Mouse (Mus musculus) cerebellum, adult 9-10 months (tissue): ENCODE data around the gene Zfp316.

ENCODE experiments used
- DNase-seq: peaks from one replicate; pipeline ENCODE4 v3.0.0; 2022

Zfp316 gene

DNA sequence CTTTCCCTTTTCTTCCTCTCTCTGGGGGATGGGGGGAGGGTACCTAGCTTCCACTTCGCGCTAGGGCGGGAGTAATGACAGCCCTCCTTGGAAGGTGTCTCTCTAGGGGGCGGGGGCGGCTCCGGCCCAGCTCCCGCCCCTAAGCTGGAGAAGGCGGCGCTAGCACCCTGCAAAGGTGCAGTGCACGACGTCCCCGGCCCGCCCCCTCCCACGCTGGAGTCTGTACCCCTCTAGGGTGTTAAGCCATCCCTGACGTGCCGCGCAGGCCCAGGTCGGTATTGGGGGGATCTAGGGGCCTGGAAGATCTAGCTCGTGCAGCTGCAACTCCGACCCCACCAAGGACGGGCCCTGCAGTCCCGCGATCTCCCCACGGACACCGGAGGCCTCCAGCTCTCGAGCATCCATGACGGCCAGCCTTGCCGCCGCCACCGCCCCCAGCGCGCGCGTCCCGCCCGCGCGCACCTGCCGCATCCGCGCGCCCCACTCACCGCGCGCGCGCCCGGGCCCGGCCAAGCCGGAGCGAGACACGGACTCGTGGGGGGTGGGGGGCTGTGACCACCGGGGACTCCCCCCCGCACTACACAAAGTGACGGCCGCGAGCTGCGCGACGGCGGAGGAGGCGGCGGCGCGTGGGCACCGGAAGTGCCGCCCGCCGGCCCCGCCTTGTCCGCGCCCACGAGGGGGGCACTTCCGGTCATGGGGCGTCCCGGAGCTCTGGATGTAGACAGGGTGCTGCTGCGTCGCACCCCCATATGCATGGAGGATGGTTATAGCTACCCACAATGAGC is at the start of gene Zfp316:
Zfp316 (minus strand) TSS at position 660 of the 788 bp plus-strand sequence.
- DNase-seq = peak; percentile 78

DNA sequence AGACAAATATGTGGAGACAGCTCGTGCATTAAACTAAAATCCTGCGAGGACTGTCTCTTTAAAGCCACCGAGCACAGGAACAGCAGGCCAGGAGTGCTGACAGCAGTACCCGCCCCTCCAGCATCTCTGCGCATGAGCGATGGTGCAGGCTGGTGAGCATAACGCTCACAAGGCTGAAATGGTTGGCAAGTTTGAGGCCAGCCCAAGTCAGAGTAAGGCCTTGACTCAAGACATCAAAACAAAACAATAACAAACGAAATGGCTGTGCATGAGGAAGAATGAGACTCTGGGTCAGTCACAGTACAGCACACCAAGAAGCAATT is 47.4 kb upstream of the Zfp316 start:
- no peak for DNase-seq

DNA sequence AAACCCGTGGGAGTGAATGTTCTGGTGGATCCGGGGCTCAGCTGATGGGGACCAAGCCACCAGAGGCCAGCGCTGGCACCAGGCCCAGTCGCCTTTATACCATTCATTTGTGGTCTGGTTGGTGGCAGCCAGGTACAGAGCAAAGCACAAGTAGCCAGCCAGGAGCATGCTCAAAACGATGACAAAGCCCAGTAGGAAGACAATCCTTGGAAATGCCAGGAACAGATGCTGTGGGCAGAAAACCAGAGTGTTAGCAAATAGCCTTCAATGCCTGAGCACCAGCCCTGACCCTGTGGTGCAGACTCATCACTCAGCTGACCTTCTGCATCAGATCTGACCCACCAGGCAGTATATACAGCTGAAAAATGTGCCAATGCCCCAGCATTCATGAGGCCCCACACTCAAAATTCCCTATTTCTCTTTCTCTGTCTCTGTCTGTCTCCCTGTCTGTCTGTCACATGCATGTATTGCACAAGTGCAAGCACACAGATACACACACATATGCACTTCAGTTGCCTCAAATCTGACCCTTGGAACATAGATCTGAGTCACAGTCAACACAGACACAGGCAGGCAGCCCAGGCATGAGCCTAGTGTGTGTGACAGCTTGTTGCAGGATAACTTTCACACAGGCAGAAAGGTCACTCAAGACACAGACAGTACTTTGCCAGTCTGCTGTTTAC is 46.9 kb upstream of the Zfp316 start:
- peak; percentile 54 for DNase-seq

DNA sequence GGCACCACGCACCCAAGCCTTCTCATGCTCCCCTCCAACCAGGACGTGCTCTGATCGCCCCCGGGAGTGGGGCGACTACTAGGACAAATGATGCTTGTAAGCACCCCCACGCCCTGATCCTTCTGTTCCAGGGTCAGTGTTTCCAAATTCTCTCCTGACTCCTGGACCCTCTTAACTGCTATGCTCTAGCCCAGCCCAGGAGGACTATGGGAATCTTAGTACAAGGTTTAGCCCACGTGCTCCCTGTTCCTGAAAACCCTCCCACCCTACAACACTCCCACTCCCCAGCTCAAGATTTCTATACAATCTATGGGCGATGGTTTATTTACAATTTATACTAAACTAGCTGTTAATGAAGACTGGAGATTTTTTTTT is 45.7 kb upstream of the Zfp316 start:
- no peak for DNase-seq

DNA sequence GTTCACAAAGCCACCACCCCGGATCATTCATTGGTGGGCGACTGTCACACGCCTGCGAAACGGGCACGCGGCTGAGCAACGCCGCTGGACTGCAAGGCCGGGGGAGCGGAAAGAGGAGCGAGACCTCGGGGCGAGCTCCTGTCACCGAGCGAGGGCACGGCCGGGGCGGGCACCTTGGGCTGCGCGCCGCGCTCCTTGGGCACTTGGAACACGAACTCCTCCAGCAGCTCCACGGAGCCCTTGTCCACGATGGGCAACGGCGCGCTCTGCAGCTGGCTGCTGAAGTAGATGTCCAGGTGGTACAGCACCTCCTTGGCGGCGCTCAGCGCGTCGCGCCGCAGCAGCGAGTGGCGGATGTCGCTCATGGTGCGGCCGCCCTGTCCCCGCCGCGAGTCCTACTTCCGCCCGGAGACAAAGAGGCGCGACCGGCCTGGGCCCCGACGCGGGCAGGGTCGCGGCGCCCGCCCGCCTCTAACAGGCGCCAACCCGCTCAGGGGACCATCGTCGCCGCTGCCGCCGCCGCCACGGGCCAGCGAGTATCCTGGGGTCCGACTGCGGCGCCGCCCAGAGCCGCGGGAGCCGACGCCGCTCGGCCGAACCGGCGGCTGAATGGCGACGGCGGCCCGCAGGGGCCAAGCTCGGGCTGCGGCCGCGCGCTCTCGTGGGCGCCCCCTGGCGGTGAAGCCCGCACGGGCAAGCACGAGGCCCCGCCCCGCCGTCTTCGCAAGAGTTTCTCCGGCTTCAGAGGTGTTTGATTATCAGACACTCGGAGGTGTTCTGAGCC is 45.1 kb upstream of the Zfp316 start, which contains the start of gene E130309D02Rik:
E130309D02Rik (minus strand) TSS at position 631 of the 784 bp plus-strand sequence.
- DNase-seq = peak; percentile 86

DNA sequence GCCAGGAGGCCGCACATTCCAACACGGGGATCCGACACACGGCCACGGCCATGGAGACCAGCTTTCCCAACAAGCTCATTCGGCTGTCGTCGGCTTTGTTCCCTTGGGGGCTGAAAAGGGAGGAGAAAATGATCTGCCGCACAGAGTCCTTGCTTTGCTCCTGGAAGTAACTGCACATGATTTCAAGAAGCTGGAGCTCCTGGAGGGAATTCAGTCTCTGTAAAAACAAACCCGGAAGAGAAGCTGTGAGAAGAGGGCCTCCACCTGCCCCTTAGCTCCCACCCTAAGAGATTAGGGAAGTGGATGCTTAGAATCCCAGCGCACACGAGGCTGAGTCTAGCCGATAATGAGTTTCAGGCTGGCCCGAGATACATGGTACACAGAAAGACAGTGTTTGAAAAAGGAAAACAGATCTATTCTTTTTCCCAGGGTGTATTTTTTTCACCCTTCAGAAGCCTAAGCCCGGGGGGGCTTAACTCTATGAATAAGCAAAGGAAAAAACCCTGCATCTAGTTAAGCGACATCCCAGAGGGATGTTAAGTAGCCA is 44.4 kb upstream of the Zfp316 start:
- no peak for DNase-seq

DNA sequence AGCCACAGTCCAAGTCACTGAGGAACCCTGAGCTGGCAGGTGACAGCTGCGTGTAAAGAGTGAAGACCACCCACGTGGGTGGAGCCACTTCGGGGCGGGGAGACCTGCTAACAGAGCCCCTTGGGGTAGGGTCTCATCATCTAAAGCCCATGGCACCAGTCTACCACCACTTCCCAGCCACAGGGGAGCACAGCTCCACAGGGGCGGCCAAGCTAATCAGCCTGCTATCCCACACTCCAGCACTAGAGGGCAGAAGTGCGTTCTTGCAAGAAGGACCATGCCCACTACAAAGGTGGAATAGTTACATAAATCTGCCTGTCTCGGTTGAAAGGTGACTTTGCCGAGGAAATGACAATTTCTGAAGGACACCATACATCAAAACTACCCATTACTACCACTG is 42.1 kb upstream of the Zfp316 start:
- peak; percentile 88 for DNase-seq

DNA sequence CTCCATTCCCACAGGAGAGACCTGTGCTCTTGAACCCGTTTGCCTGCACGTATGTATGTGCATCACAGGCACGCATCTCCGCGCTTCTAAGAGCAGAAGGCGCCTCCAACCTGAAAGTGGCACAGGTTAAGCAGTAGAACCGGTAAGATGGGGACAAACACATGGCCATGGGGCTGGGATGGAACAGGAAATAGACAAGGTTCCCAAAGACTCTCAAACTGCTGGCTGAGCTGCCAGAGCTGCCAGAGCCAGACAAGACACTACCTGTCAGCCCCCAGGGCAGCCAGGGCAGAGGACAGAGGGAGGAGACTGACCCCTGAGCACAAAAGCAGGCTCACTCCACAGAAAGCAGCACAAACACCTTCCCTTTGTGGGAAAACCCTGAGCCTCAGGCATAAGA is 40.1 kb upstream of the Zfp316 start:
- no peak for DNase-seq

DNA sequence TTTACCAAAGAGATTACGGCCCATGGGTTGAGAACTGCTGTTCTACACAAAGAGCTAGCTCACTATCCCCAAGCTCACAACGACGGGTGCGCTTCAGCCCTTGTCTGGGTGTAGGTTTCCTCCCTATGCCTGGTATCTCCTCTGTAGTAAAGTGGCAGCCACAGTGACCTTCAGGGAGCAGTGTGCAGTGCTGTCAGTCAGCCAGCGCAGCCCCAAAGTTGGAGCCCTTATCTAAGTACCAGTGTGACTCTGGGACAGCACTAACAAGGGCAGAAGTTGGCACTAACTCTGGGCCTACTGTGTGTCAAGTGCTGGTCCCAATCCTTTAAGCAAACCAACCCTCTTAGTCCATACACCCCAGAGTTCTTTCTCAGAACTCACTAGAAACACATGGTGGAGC is 39.0 kb upstream of the Zfp316 start:
- DNase-seq = no peak

DNA sequence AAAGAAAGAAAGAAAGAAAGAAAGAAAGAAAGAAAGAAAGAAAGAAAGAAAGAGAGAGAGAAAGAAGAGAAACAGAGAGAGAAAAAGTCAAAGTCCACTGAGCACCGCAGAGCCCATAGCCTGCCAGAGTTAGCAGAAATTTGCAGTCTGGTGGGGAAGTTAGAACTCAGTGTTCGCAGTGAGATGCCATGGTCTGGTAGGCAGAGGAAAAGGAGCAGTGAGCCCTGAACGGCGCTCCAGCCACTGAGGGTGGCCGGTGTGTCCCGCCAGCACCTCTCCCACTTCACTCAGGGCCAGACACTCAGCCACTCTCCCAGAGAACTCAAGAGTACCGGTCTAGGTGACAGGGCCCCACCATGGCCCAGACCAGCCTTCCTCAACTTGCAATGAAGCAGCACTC is 34.4 kb upstream of the Zfp316 start:
- DNase-seq = no peak

DNA sequence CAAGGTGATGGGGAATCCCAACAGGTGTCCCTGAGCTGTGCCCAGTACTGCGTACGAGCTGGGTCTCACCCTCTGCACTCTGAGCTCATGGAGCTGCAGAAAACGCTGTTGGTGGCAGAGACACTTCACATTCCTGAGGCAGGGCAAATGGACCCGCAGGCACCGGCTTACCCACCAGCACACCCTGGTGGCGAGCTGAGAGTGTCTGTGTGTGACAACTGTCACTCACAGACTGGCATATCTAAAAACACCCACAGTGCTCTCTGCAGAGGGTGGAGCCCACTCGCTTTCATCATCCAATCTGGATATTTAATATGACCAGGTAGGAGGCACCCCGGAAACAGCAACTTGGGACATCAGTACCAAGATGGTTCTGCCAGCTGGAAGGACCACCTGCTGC is 31.5 kb upstream of the Zfp316 start:
- no peak for DNase-seq

DNA sequence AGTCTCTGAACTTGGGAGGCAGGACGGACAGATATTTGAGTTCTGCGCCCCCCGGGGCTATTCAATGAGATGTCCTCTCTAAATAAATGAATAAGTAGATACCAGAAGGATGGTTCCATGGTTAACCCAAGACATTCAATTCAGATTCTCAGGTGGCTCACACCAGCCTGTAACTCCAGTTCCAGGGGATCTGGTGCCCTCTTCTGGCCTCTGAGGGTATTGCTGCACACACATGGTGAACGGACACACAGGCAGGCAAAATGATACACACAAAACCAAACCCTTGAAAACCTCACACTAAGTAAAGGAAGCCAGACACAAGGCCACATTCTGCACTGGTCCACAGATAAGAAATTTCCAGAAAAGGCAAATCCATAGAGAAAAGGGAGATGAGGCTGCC is 29.9 kb upstream of the Zfp316 start:
- peak; percentile 66 for DNase-seq

DNA sequence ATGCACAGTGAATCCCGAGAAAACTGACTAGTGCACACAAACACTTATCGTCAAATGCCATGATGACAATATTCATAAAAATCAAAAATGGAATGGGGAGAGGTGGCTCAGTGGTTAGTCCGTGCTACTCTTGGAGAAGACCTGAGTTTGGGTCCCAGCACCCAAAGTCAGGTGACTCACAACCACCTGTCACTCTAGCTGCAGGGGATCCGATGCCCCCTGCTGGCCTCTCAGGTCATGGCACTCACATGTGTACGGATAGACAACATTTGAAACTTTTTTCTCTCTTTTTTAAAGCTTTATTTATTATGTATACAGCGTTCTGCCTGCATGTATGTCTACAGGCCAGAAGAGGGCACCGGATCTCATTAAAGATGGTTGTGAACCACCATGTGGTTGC is 28.6 kb upstream of the Zfp316 start:
- no peak for DNase-seq

DNA sequence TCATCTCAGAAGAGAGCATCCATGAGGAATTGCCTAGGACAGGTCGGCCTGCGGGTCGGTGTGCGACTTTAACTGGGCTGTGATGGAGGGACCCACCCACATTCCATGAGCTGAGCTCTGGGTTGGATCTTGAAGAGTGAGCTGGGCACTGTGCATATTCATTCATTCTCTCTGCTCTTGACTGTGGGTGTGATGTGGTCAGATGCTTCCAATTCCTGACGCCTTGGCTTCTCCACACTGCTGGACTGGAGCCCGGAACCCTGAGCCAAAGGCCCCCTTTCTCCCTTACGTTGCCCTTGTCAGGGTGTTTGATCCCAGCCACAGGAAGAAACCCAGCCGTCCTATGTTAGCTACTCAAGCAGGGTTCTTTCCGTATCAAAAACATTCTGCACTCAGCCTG is 28.2 kb upstream of the Zfp316 start:
- no peak for DNase-seq

DNA sequence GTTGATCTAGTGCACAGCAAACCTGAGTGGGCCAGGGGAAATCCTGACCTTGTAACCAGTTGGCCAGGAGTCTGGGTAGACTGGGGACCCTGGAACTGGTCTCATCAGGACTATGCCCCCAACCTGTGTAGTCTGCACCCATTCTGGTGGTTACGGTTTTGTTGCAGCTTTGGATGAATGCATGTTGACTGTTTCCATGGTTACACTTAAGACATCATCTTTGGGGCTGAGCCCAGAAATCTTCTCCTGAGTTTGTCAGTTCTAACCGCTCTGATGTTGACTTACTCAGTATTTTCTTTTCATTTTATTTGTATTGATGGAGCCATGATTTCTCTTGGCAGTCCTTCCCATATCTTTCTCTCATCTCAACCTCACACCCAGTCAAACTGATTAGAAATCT is 25.5 kb upstream of the Zfp316 start:
- DNase-seq = no peak

DNA sequence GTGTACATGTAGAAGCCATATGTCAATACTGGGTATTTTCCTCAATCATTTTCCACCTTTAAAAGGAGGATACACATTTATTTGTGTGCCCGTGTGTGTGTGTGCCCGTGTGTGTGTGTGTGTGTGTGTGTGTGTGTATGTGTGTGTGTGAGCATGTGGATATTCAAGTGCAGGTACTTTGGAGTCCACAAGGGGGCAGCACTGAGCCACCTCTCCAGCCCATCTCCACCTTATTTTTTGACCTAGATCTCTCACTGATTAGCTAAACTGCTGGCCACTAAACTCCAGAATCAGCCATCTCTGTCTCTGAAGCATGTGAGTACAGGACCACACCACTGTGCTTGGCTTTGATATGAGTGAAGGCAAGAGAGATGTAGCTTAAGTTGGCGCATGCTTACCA is 25.0 kb upstream of the Zfp316 start:
- no peak for DNase-seq

DNA sequence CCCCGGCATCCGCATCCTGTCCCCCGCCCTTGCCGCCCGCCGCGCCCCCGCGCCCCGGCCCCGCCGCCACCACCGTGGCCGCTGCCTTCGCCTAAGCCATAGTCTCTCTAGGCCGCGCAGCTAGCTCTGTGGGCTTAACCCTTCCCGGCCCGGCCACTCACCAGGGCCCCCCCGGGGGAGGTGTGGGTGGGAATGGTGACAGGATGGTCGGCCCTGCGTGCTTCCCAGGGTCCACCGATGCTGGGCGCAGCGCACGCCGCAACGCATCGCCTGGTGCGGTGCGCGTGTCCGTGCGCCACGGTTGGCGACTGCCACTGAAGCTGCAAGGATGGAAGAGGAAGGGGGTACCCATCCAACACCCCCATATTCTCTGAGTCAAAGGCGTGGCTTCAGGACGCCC is 23.6 kb upstream of the Zfp316 start, which contains the start of gene Zfp853:
Zfp853 (minus strand) TSS at position 220 of the 400 bp plus-strand sequence.
- DNase-seq = no peak

DNA sequence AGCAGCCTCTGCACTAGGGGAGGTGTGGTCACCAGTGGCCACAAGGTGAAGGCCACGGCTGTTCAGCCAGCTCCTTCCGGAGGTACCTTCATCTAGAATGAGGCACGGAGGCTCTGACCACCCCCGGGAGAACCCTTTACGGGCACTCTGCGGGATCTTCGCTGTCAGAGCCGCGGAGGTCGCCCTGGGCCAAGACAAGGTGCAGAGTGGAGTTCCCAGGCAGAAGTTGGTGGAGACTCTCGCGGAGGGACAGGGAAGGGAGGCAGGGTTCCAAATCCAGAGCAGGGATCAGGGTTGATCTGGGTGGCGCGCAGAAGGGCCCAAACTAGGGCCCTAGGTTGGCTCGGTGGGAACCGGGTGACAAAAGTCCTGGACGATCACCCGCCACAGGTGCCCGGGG is 23.1 kb upstream of the Zfp316 start:
- DNase-seq = no peak

DNA sequence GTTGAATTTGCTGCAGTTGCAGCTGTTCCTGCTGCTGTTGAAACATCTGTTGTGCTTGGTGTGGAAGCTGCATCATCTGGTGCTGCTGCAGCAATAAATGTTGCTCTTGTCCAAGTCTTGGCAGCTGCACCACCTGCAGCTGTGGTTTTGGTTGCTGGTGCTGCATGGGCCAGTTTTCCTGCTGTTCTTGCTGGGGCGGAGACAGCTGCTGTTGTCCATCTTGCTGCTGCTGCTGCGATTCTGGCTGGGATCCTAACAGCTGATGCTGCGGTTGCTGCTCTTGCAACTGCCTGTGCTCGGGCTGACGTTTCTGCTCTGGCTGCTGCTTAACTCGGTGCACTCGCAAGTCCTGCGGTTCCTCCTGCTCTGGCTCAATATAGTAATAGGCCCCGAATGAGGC is 19.5 kb upstream of the Zfp316 start:
- no peak for DNase-seq

DNA sequence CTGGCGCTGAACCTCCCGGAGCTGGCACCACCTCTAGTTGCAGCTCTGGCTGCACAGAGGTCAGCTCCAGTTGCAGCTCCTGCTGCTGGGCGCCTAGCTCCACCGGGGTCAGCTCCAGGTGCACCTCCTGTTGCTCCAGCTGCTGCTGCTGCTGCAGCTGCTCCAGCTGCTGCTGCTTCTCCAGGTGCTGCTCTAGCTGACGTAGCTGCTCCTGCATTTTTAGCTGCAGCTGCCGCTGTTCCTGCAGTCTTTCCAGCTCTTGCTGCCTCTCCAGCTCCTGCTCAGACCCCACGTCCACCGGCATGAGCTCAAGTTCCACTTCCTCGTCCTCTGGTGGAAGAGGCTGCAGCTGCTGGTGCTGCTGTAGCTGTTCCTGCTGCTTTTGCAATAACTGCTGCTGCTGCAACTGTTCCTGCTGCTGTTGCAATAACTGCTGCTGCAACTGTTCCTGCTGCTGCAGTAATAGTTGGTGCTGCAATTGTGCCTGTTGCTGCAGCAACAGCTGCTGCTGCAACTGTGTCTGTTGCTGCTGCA is 18.6 kb upstream of the Zfp316 start:
- DNase-seq = no peak

DNA sequence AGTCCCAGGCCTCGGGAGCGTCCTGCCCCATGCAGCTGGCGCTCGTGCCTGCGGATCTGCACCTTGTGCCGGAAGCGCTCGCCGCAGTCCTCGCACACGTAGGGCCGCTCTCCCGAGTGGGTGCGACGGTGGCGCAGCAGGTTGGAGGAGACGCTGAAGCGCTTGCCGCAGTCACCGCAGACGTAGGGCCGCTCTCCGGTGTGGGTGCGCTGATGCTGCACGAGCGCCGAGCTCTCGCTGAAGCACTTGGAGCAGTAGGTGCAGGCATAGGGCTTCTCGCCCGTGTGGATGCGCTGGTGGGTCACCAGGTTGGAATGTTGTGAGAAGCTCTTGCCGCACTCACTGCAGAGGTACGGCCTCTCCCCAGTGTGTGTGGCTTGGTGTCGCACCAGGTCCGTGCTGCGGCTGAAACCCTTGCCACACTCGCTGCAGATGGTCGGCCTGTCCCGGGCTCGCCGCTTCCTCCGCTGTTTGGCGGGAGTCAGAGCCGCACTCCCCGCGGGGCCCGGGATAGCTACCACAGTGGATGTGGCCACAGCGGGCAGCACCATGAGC is 18.0 kb upstream of the Zfp316 start:
- peak; percentile 51 for DNase-seq

DNA sequence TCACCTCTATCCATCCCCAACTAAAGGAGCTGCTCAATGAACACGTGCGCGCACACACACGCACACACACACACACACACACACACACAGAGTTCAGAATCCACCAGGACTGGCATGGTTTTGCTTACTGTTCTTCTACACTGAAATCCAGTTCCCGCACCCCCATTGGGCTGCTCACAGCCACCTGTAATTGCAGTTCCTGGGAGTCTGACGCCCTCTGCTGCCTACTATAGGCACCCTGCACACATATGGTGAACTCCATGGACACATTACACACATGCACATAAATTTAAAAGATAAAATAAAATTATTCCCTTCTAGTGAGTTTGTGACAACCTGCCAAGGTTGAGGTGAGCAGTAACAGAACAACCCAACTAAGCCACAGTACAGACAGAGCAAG is 14.9 kb upstream of the Zfp316 start:
- DNase-seq = no peak

DNA sequence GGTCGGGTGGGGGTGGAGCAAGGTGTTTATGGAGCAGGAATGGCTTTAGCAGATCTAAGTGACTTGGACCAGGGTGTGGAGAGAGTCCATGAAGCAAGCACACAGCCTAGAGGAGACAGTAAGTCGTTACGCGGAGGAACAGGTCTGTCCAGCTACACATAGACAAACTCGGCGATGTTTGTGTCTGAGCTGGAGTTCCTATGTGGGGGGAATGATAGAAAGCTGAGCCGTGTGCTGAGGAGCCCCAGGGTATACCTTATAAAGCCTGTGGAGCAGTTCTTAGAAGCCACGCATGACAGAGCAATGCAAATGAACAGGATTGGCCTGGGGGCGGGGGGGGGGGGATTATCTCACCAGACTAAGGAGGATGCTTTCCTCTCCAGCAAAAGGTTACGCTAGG is 9.4 kb upstream of the Zfp316 start:
- no peak for DNase-seq
